In genomic region chr6:65563887-65564656, GRCm38 (mm10) we compare ENCODE assay signal across 22 mouse cellular contexts. TPM values are rescaled to one million over a fixed set of nuclear protein-coding genes. Genes with fewer than 3 reads are reported as not detected.
DNase-seq lines count a peak whose midpoint lies in the region; ATAC-seq lines count a peak whose summit lies in the region.
"Had no signal": no experiment of that assay in that cellular context is flagged by ENCODE, and none has a peak within 500 bp of the region (broad histone marks: within the 10 kb centered on the region; RNA-seq: fewer than 3 reads in every experiment).

No protein-coding gene starts in this region.

- peak; percentile 17 for DNase-seq in layer of hippocampus, adult 11-12 months (ENCODE audit: low spot score)
- no peak for DNase-seq in layer of hippocampus, postnatal 10 days (ENCODE audit: low spot score in 2 of 2)
- peak; percentile 61 for DNase-seq in induced T-regulatory cell, adult 2 months (ENCODE audit: low read depth)
- peak; percentile 13 for DNase-seq in right cerebral cortex, postnatal 14 days
- no peak for DNase-seq in kidney, adult 11 months
- DNase-seq: adrenal gland, adult 8-10 months; cerebellum, adult 2 months; heart, adult 18-20 months; lung, postnatal 14 days; retina, postnatal 1 day had no signal

- no peak overlapping the region for H3K9ac ChIP-seq in heart, embryonic 12.5 days
- H3K9ac ChIP-seq: forebrain, embryonic 12.5 days; limb, embryonic 12.5 days; liver, embryonic 15.5 days had no signal

- no peak overlapping the region for H3K4me3 ChIP-seq in heart, embryonic 12.5 days
- H3K4me3 ChIP-seq: forebrain, embryonic 12.5 days; limb, embryonic 12.5 days; liver, embryonic 15.5 days had no signal

- no peaks in the 10 kb centered on the region for H3K4me1 ChIP-seq in heart, embryonic 12.5 days (replicated peaks)
- H3K4me1 ChIP-seq: forebrain, embryonic 12.5 days; limb, embryonic 12.5 days; liver, embryonic 15.5 days had no signal

- no peaks in the 10 kb centered on the region for H3K9me3 ChIP-seq in heart, embryonic 12.5 days (replicated peaks)
- H3K9me3 ChIP-seq: forebrain, embryonic 12.5 days; limb, embryonic 12.5 days; liver, embryonic 15.5 days had no signal

- H3K4me2 ChIP-seq in heart, embryonic 12.5 days, result no peak overlapping the region
- H3K4me2 ChIP-seq: forebrain, embryonic 12.5 days; limb, embryonic 12.5 days; liver, embryonic 15.5 days had no signal

- ATAC-seq in CD4-positive, CD25-positive, alpha-beta regulatory T cell, adult 4 months, result peak; percentile 68
- no peak for ATAC-seq in heart, embryonic 12.5 days (ENCODE audit: insufficient number of reproducible peaks, low FRiP score)
- no peak for ATAC-seq in erythroid progenitor cell, adult 5-6 weeks (replicated peaks; ENCODE audit: low FRiP score, poor library complexity, severe bottlenecking)
- ATAC-seq: hindbrain, postnatal 0 days had no signal

- no peaks in the 10 kb centered on the region for H3K36me3 ChIP-seq in heart, embryonic 12.5 days
- H3K36me3 ChIP-seq: forebrain, embryonic 12.5 days; limb, embryonic 12.5 days; liver, embryonic 15.5 days had no signal

- 59% methylated on average over 3 of the region's 3 CpGs for WGBS in heart, embryonic 12.5 days

- no peak overlapping the region for H3K27ac ChIP-seq in heart, embryonic 12.5 days (ENCODE audit: poor library complexity, severe bottlenecking)
- H3K27ac ChIP-seq: forebrain, embryonic 12.5 days; hindbrain, postnatal 0 days; limb, embryonic 12.5 days; liver, embryonic 15.5 days had no signal

- no peaks in the 10 kb centered on the region for H3K27me3 ChIP-seq in heart, embryonic 12.5 days (replicated peaks)
- H3K27me3 ChIP-seq: forebrain, embryonic 12.5 days; limb, embryonic 12.5 days; liver, embryonic 15.5 days had no signal

RNA-seq across cellular contexts. Expression of gene Tnip3, which starts 39.0 kb away (rescaled TPM):
- not detected for total RNA-seq in layer of hippocampus, postnatal 10 days (2021)
- polyA plus RNA-seq in CD4-positive, CD25-positive, alpha-beta regulatory T cell, adult 4 months (2017; shearing (Covaris generic)), result 1 to 10 TPM; 6.6 to 6.8 TPM
- 0.20 and 0.57 TPM in 2 replicates for polyA plus RNA-seq in heart, embryonic 12.5 days (2016; fragmentation: Nextera tagmentation; extraction: Ambion mirVana)
- total RNA-seq in erythroid progenitor cell, adult 5-6 weeks (2015; ENCODE audit: low replicate concordance), result not detected in 2 replicates
- total RNA-seq in erythroid progenitor cell, adult 5-6 weeks (2017; ENCODE audit: low replicate concordance), result 0.30 TPM in 1 of 2 replicates, not detected in the other
- total RNA-seq: ES-E14; gastrocnemius, adult 18-20 months; hindbrain, postnatal 0 days; layer of hippocampus, adult 18-20 months had no signal
- polyA plus RNA-seq: cerebellum, adult 2 months; cortical plate, adult 2 months; forebrain, embryonic 12.5 days; hindbrain, postnatal 0 days; kidney, embryonic 14.5 days; limb, embryonic 12.5 days; liver, embryonic 15.5 days had no signal

Comparison
In these comparisons a context has a peak if more than half of its experiments do, and no peak if none do; other contexts are left out.
1. DNase-seq: peak in layer of hippocampus, adult 11-12 months (single experiment), induced T-regulatory cell, adult 2 months (single experiment) and right cerebral cortex, postnatal 14 days (single experiment); none in layer of hippocampus, postnatal 10 days (0 of 2) and kidney, adult 11 months (single experiment).